Mouse (Mus musculus): ENCODE measurements around the gene Fbxo7. TPM values are rescaled to one million over a fixed set of nuclear protein-coding genes. Genes with fewer than 3 reads are reported as not detected.
A peak's percentile ranks its signal among the peaks of the same experiment; 100 is the strongest.

Gene Fbxo7
- polyA plus RNA-seq (2015; fragmentation: Nextera tagmentation; extraction: Ambion mirVana) = 20.9 and 24.2 TPM in 2 replicates

GRCm38 (mm10) chr10:86021749-86022473 lies at the start of gene Fbxo7:
Gene Fbxo7 (plus strand): TSS chr10:86021972.
- Histone ChIP-seq H3K4me3 (ENCODE audit: low read length) (peak within 1 kb of the TSS; percentile 63), H3K9ac (ENCODE audit: low read length) (peak within 1 kb of the TSS; percentile 78), H3K4me2 (ENCODE audit: low read depth, low read length) (peak within 1 kb of the TSS; percentile 71), H3K9me3 (replicated peaks; ENCODE audit: control insufficient read depth, low read length) (no peaks in the 10 kb centered on the region), H3K27ac (ENCODE audit: low read length) (peak within 1 kb of the TSS; percentile 81), H3K36me3 (ENCODE audit: control insufficient read depth, insufficient read depth) (no peaks in the 10 kb centered on the region), H3K4me1 (ENCODE audit: control insufficient read depth, insufficient read depth, low read length) (peaks cover 3% of the 10 kb centered on the region; the same call in 1 of the 2 replicates), H3K27me3 (ENCODE audit: control insufficient read depth, insufficient read depth, low read length) (no peaks in the 10 kb centered on the region)
- under 1% methylated on average over 82 of the region's 82 CpGs for WGBS
- ATAC-seq (replicated peaks; ENCODE audit: extremely low read depth, insufficient read depth, low FRiP score) = peak; percentile 95

DNA sequence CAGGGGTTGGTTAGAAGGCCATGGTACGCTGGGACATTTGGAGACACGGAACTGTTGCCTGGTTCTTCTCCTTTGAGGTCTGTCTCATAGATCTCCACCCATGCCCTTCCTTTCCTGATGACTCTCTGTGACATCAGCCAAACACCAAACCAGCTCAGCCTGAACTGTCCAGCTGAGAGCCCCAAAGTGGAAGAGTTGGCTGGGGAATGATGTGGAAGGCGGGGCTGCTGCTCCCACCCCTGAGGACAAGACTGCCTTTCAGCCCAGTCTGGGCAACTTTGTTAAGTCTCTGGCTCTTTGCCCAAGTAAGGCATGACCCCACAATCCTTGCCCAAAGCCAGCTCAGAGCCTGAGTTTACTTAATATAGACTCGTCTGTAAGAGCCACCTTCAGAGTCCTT lies 48.9 kb upstream of the Fbxo7 start:
- no peaks in the 10 kb centered on the region for H3K4me1 ChIP-seq (ENCODE audit: control insufficient read depth, insufficient read depth, low read length)
- H3K27ac ChIP-seq (ENCODE audit: low read length) = no peak overlapping the region
- no peaks in the 10 kb centered on the region for H3K27me3 ChIP-seq (ENCODE audit: control insufficient read depth, insufficient read depth, low read length)
- 65% methylated on average over 4 of the region's 4 CpGs for WGBS
- no peak overlapping the region for H3K9ac ChIP-seq (ENCODE audit: low read length)
- no peak overlapping the region for H3K4me2 ChIP-seq (ENCODE audit: low read depth, low read length)
- H3K4me3 ChIP-seq (ENCODE audit: low read length) = no peak overlapping the region
- no peaks in the 10 kb centered on the region for H3K9me3 ChIP-seq (replicated peaks; ENCODE audit: control insufficient read depth, low read length)
- no peaks in the 10 kb centered on the region for H3K36me3 ChIP-seq (ENCODE audit: control insufficient read depth, insufficient read depth)
- no peak for ATAC-seq (replicated peaks; ENCODE audit: extremely low read depth, insufficient read depth, low FRiP score)

- H3K27me3 ChIP-seq (ENCODE audit: control insufficient read depth, insufficient read depth, low read length) = no peaks in the 10 kb centered on the region
- 57% methylated on average over 6 of the region's 6 CpGs for WGBS
- H3K9me3 ChIP-seq (replicated peaks; ENCODE audit: control insufficient read depth, low read length) = no peaks in the 10 kb centered on the region
- H3K36me3 ChIP-seq (ENCODE audit: control insufficient read depth, insufficient read depth) = no peaks in the 10 kb centered on the region
- ATAC-seq (replicated peaks; ENCODE audit: extremely low read depth, insufficient read depth, low FRiP score) = no peak
- H3K27ac ChIP-seq (ENCODE audit: low read length) = no peak overlapping the region
- no peak overlapping the region for H3K9ac ChIP-seq (ENCODE audit: low read length)
- no peak overlapping the region for H3K4me2 ChIP-seq (ENCODE audit: low read depth, low read length)
- no peaks in the 10 kb centered on the region for H3K4me1 ChIP-seq (ENCODE audit: control insufficient read depth, insufficient read depth, low read length)
- no peak overlapping the region for H3K4me3 ChIP-seq (ENCODE audit: low read length)
These were observed 32.2 kb upstream of the Fbxo7 start for GRCm38 (mm10) chr10:85989412-85990115.

GRCm38 (mm10) chr10:85992412-85992811 lies 29.4 kb upstream of the Fbxo7 start:
- Histone ChIP-seq H3K27me3 (ENCODE audit: control insufficient read depth, insufficient read depth, low read length) (no peaks in the 10 kb centered on the region), H3K27ac (ENCODE audit: low read length) (no peak overlapping the region), H3K4me3 (ENCODE audit: low read length) (no peak overlapping the region), H3K9ac (ENCODE audit: low read length) (no peak overlapping the region), H3K4me1 (ENCODE audit: control insufficient read depth, insufficient read depth, low read length) (no peaks in the 10 kb centered on the region), H3K4me2 (ENCODE audit: low read depth, low read length) (no peak overlapping the region), H3K9me3 (replicated peaks; ENCODE audit: control insufficient read depth, low read length) (no peaks in the 10 kb centered on the region), H3K36me3 (ENCODE audit: control insufficient read depth, insufficient read depth) (no peaks in the 10 kb centered on the region)
- 72% methylated on average over 4 of the region's 4 CpGs for WGBS
- no peak for ATAC-seq (replicated peaks; ENCODE audit: extremely low read depth, insufficient read depth, low FRiP score)

- ATAC-seq (replicated peaks; ENCODE audit: extremely low read depth, insufficient read depth, low FRiP score) = no peak
These were observed 27.9 kb upstream of the Fbxo7 start for GRCm38 (mm10) chr10:85993836-85994235.

GRCm38 (mm10) chr10:85994543-85995104 lies 27.1 kb upstream of the Fbxo7 start:
- WGBS = 68% methylated on average over 5 of the region's 5 CpGs
- no peak for ATAC-seq (replicated peaks; ENCODE audit: extremely low read depth, insufficient read depth, low FRiP score)
- Histone ChIP-seq H3K27me3 (ENCODE audit: control insufficient read depth, insufficient read depth, low read length) (no peaks in the 10 kb centered on the region), H3K9me3 (replicated peaks; ENCODE audit: control insufficient read depth, low read length) (no peaks in the 10 kb centered on the region), H3K4me3 (ENCODE audit: low read length) (no peak overlapping the region), H3K9ac (ENCODE audit: low read length) (no peak overlapping the region), H3K4me2 (ENCODE audit: low read depth, low read length) (no peak overlapping the region), H3K36me3 (ENCODE audit: control insufficient read depth, insufficient read depth) (no peaks in the 10 kb centered on the region), H3K27ac (ENCODE audit: low read length) (no peak overlapping the region), H3K4me1 (ENCODE audit: control insufficient read depth, insufficient read depth, low read length) (no peaks in the 10 kb centered on the region)

More at GRCm38 (mm10) chr10:85993836-85994235, 27.9 kb upstream of the Fbxo7 start:
- Histone ChIP-seq H3K4me1 (ENCODE audit: control insufficient read depth, insufficient read depth, low read length) (no peaks in the 10 kb centered on the region), H3K27ac (ENCODE audit: low read length) (no peak overlapping the region), H3K9ac (ENCODE audit: low read length) (no peak overlapping the region), H3K9me3 (replicated peaks; ENCODE audit: control insufficient read depth, low read length) (no peaks in the 10 kb centered on the region), H3K27me3 (ENCODE audit: control insufficient read depth, insufficient read depth, low read length) (no peaks in the 10 kb centered on the region), H3K36me3 (ENCODE audit: control insufficient read depth, insufficient read depth) (no peaks in the 10 kb centered on the region), H3K4me2 (ENCODE audit: low read depth, low read length) (no peak overlapping the region), H3K4me3 (ENCODE audit: low read length) (no peak overlapping the region)
- WGBS = 84% methylated on average over 9 of the region's 9 CpGs

DNA sequence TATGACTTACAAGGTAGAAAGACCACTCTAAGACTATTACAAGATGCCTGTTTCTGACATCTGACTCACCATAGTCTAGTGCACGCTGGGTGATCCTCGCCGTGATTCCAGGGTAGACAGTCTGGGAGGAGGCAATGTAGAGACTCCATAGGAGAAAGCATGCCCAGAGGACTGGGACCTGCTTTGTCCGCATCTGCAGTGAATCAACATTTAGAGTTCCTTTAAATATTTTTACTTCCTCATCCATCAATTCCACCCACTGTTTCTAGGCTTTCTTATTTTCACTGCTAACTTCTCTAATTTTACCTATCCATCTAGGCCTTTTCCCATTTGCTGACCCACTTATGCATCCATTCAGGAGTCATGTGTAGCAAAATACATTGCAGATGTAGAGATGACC lies 21.3 kb upstream of the Fbxo7 start:
- no peaks in the 10 kb centered on the region for H3K27me3 ChIP-seq (ENCODE audit: control insufficient read depth, insufficient read depth, low read length)
- no peak overlapping the region for H3K4me3 ChIP-seq (ENCODE audit: low read length)
- no peaks in the 10 kb centered on the region for H3K9me3 ChIP-seq (replicated peaks; ENCODE audit: control insufficient read depth, low read length)
- no peaks in the 10 kb centered on the region for H3K4me1 ChIP-seq (ENCODE audit: control insufficient read depth, insufficient read depth, low read length)
- H3K27ac ChIP-seq (ENCODE audit: low read length) = no peak overlapping the region
- ATAC-seq (replicated peaks; ENCODE audit: extremely low read depth, insufficient read depth, low FRiP score) = no peak
- WGBS = 87% methylated on average over 4 of the region's 4 CpGs
- H3K36me3 ChIP-seq (ENCODE audit: control insufficient read depth, insufficient read depth) = no peaks in the 10 kb centered on the region
- no peak overlapping the region for H3K4me2 ChIP-seq (ENCODE audit: low read depth, low read length)
- H3K9ac ChIP-seq (ENCODE audit: low read length) = no peak overlapping the region

DNA sequence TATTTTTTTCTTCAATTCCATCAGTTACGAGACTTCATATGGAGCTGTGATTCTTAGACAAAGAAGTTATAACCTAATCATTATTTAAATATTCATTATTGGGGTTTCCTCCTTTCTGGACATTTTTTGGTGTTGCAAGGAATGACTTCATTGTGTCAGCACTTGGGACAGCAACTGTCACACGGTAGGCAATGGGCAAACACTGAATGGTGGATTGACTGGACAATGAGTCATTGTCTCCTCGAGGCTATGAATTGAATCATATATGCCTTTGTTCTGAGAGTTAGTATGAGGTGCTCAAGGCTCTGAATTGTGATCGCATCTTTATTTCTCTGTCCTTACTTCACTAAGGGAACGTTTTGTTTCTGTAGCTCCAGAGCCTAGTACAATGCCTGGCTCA lies 15.3 kb upstream of the Fbxo7 start:
- Histone ChIP-seq H3K9me3 (replicated peaks; ENCODE audit: control insufficient read depth, low read length) (no peaks in the 10 kb centered on the region), H3K4me2 (ENCODE audit: low read depth, low read length) (no peak overlapping the region), H3K9ac (ENCODE audit: low read length) (no peak overlapping the region), H3K36me3 (ENCODE audit: control insufficient read depth, insufficient read depth) (no peaks in the 10 kb centered on the region), H3K4me1 (ENCODE audit: control insufficient read depth, insufficient read depth, low read length) (no peaks in the 10 kb centered on the region), H3K27ac (ENCODE audit: low read length) (no peak overlapping the region), H3K27me3 (ENCODE audit: control insufficient read depth, insufficient read depth, low read length) (no peaks in the 10 kb centered on the region), H3K4me3 (ENCODE audit: low read length) (no peak overlapping the region)
- WGBS = 69% methylated on average over 5 of the region's 5 CpGs
- ATAC-seq (replicated peaks; ENCODE audit: extremely low read depth, insufficient read depth, low FRiP score) = no peak

- Histone ChIP-seq H3K9ac (ENCODE audit: low read length) (no peak overlapping the region), H3K9me3 (replicated peaks; ENCODE audit: control insufficient read depth, low read length) (no peaks in the 10 kb centered on the region), H3K27me3 (ENCODE audit: control insufficient read depth, insufficient read depth, low read length) (no peaks in the 10 kb centered on the region), H3K4me1 (ENCODE audit: control insufficient read depth, insufficient read depth, low read length) (no peaks in the 10 kb centered on the region), H3K36me3 (ENCODE audit: control insufficient read depth, insufficient read depth) (no peaks in the 10 kb centered on the region), H3K4me3 (ENCODE audit: low read length) (no peak overlapping the region), H3K4me2 (ENCODE audit: low read depth, low read length) (no peak overlapping the region), H3K27ac (ENCODE audit: low read length) (no peak overlapping the region)
- WGBS = 79% methylated on average over 2 of the region's 2 CpGs
- no peak for ATAC-seq (replicated peaks; ENCODE audit: extremely low read depth, insufficient read depth, low FRiP score)
These were observed 12.1 kb upstream of the Fbxo7 start for GRCm38 (mm10) chr10:86009688-86010087.

Data from heart, embryonic 16.5 days (tissue).